Mouse (Mus musculus) liver, embryonic 11.5 days (tissue): ENCODE results near the gene St6galnac3. TPM values are rescaled to one million over a fixed set of nuclear protein-coding genes. Genes with fewer than 3 reads are reported as not detected.

Experiments used
- ATAC-seq: fragments of 200-750 bp; cut with Nextera tagmentation; replicated peaks from 2 replicates; pipeline ENCODE4 v1.8.0; 2017; ENCODE audit warnings: moderate number of reproducible peaks, mild to moderate bottlenecking, moderate TSS enrichment, moderate library complexity; ENCODE audit not compliant: low FRiP score
- DNase-seq: peaks from one replicate; pipeline ENCODE4 v3.0.0-alpha.2; 2017; ENCODE audit warnings: low spot score
- H3K27ac ChIP-seq: fragments of 300-500 bp; sonication (generic); 2 replicates; pipeline ENCODE4 v1.5.1; 2014; ENCODE audit warnings: mild to moderate bottlenecking, low read depth, low read length, control low read depth
- H3K27me3 ChIP-seq: fragments of 300-500 bp; sonication (generic); replicated peaks from 2 replicates; pipeline ENCODE4 v1.6.1; 2014; ENCODE audit warnings: low read length, mixed read lengths; ENCODE audit not compliant: control insufficient read depth, insufficient read depth
- H3K36me3 ChIP-seq: fragments of 300-500 bp; sonication (generic); 2 replicates; pipeline ENCODE4 v1.6.1; 2014; ENCODE audit warnings: mild to moderate bottlenecking, low read length, moderate library complexity, mixed read lengths; ENCODE audit not compliant: control insufficient read depth, insufficient read depth
- H3K4me1 ChIP-seq: fragments of 300-500 bp; sonication (generic); replicated peaks from 2 replicates; pipeline ENCODE4 v1.6.1; 2014; ENCODE audit warnings: low read length, mixed read lengths; ENCODE audit not compliant: control insufficient read depth, insufficient read depth
- H3K4me2 ChIP-seq: fragments of 300-500 bp; sonication (generic); 2 replicates; pipeline ENCODE4 v1.6.1; 2014; ENCODE audit warnings: mild to moderate bottlenecking, control low read depth, moderate library complexity
- H3K4me3 ChIP-seq: fragments of 300-500 bp; sonication (generic); 2 replicates; pipeline ENCODE4 v1.5.1; 2014; ENCODE audit warnings: low read depth, low read length, control low read depth
- H3K9ac ChIP-seq: fragments of 300-500 bp; sonication (generic); 2 replicates; pipeline ENCODE4 v1.6.1; 2014; ENCODE audit warnings: low read depth, low read length, control low read depth
- H3K9me3 ChIP-seq: fragments of 300-500 bp; sonication (generic); 2 replicates; pipeline ENCODE4 v1.6.1; 2016; ENCODE audit warnings: low read length, inconsistent platforms, mixed read lengths; ENCODE audit not compliant: control insufficient read depth
- WGBS: fragments of 180-500 bp; shearing (Covaris S2); extraction: QIAGEN DNeasy Blood & Tissue Kit; methylation state at CpG from one replicate; pipeline ENCODE4 v1.1.7; 2014; 5-methylcytosine and 5-hydroxymethylcytosine counted together
- polyA plus RNA-seq: library from polyadenylated mRNA; unstranded; fragments of >200 nt; fragmentation: Nextera tagmentation; extraction: Ambion mirVana; gene quantifications from 2 replicates; pipeline ENCODE4 v1.2.1, GENCODE M21; 2014

St6galnac3 gene
- polyA plus RNA-seq, 1 experiment from 2014 or later, result 27.2 TPM

DNA sequence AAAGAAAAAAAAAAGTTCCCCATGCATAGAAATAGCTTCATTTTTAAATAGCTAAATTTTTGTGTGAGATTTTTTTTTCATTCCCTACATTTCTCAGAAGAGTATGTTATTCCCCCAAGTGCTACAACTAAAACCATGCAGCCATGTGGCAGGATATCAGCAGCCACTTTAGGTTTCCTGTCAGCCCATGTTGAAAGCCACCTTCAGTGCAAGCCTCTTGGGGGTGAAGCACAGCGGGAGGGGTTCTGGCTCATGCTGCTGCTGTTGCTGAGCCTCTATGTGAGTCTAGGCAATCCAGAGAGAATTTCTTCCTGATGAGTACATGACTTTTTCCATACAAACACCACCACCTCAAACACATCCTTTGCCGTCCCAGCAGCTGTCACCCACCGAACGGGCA lies 483.8 kb downstream of the St6galnac3 start:
- WGBS, result 63% methylated on average over 4 of the region's 4 CpGs
- Histone ChIP-seq H3K36me3 (no peaks in the 10 kb centered on the region), H3K9me3 (no peaks in the 10 kb centered on the region), H3K4me2 (no peak overlapping the region), H3K27me3 (no peaks in the 10 kb centered on the region), H3K27ac (no peak overlapping the region), H3K9ac (no peak overlapping the region), H3K4me1 (peaks cover 21% of the 10 kb centered on the region), H3K4me3 (no peak overlapping the region)
- DNase-seq (no peak), ATAC-seq (no peak)

DNA sequence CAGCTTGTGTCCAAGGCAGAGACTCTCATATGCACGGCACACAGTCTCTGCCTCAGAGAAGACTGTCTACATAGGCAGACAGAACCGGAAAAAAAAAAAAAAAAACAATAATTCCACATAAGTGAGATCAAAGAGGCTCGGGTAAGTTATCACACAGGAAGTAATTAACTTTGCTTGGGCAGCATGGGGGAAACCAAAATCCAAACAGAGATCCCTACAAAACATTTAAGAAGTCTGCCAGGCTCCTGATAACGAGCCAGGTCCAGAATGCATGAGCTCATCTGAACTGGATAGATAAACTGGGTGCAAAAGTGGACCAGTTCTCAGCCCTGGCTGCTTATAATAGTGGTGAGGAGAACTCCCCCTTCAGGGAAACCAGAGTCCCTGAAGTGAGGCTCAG lies 484.6 kb downstream of the St6galnac3 start:
- Histone ChIP-seq H3K9ac (no peak overlapping the region), H3K27me3 (no peaks in the 10 kb centered on the region), H3K27ac (no peak overlapping the region), H3K4me2 (no peak overlapping the region), H3K4me3 (no peak overlapping the region), H3K36me3 (no peaks in the 10 kb centered on the region), H3K9me3 (no peaks in the 10 kb centered on the region), H3K4me1 (peaks cover 21% of the 10 kb centered on the region)
- ATAC-seq (no peak; the same call in 1 of the 2 replicates), DNase-seq (no peak)
- WGBS, result 23% methylated on average over 4 of the region's 4 CpGs

- ATAC-seq (no peak), DNase-seq (no peak)
- WGBS, result 84% methylated on average over 10 of the region's 10 CpGs
- Histone ChIP-seq H3K4me2 (no peak overlapping the region), H3K4me3 (no peak overlapping the region), H3K36me3 (no peaks in the 10 kb centered on the region), H3K27me3 (no peaks in the 10 kb centered on the region), H3K27ac (no peak overlapping the region), H3K9me3 (no peaks in the 10 kb centered on the region), H3K9ac (no peak overlapping the region), H3K4me1 (peaks cover 21% of the 10 kb centered on the region)
Measured at GRCm38 (mm10) chr3:153238381-153238780, 486.6 kb downstream of the St6galnac3 start.

DNA sequence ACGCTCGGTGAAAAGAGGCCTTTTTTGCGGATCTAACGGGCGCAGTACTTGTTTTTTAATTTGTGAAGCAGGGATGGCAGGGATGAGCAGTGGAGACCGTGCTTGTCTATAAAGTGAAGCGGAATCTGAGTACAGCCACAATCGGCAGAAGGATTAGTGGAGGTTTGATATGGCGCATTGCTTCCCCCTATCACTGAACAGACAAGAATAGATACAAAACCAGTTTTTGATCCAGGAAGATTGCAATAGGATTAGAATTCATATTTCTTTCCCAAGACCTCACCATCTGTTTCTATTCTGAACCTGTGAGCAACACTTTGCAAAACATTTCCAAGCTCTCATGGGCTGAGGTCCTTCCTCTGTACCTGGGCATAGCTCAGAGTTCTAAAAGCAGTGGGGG lies 488.7 kb downstream of the St6galnac3 start:
- no peak overlapping the region for H3K9ac ChIP-seq
- ATAC-seq (no peak), DNase-seq (no peak)
- 89% methylated on average over 9 of the region's 9 CpGs for WGBS
- no peak overlapping the region for H3K4me3 ChIP-seq
- no peak overlapping the region for H3K27ac ChIP-seq
- no peak overlapping the region for H3K4me2 ChIP-seq
- no peaks in the 10 kb centered on the region for H3K27me3 ChIP-seq
- H3K9me3 ChIP-seq, result no peaks in the 10 kb centered on the region
- no peaks in the 10 kb centered on the region for H3K36me3 ChIP-seq
- H3K4me1 ChIP-seq, result peaks cover 11% of the 10 kb centered on the region

GRCm38 (mm10) chr3:153222611-153223402 lies 502.2 kb downstream of the St6galnac3 start:
- peak; percentile 60 for ATAC-seq
- no peak overlapping the region for H3K27ac ChIP-seq
- WGBS, result 77% methylated on average over 10 of the region's 10 CpGs

DNA sequence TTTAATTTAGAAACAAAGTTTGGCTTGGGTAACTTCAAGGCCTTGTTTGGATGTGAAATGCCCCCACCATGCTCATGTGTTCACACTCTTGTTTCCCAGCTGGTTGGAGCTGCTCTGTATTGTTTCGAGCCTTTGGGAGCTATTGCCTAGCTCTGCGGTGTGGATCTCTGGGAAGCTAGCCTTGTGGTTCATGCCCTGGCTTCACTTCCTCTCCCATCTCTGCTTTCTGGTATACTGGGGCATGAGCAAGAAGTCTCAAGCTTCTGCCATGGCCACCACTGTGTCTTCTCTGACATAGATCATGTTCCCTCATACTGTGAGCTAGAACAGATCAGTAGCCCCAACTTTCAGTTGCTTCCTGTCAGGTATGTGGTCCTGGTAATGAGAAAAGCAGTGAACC lies 505.6 kb downstream of the St6galnac3 start:
- H3K27me3 ChIP-seq, result no peaks in the 10 kb centered on the region
- H3K4me3 ChIP-seq, result no peak overlapping the region
- H3K27ac ChIP-seq, result no peak overlapping the region
- 82% methylated on average over 2 of the region's 2 CpGs for WGBS
- no peak for DNase-seq
- H3K36me3 ChIP-seq, result no peaks in the 10 kb centered on the region
- no peaks in the 10 kb centered on the region for H3K9me3 ChIP-seq
- ATAC-seq, result no peak
- no peak overlapping the region for H3K9ac ChIP-seq
- H3K4me1 ChIP-seq, result no peaks in the 10 kb centered on the region
- no peak overlapping the region for H3K4me2 ChIP-seq

More at GRCm38 (mm10) chr3:153222611-153223402, 502.2 kb downstream of the St6galnac3 start:
- Histone ChIP-seq H3K4me3 (no peak overlapping the region), H3K4me2 (no peak overlapping the region; the same call in 1 of the 2 replicates), H3K9me3 (no peaks in the 10 kb centered on the region), H3K4me1 (no peaks in the 10 kb centered on the region), H3K36me3 (no peaks in the 10 kb centered on the region), H3K9ac (no peak overlapping the region), H3K27me3 (no peaks in the 10 kb centered on the region)
- DNase-seq, result no peak

DNA sequence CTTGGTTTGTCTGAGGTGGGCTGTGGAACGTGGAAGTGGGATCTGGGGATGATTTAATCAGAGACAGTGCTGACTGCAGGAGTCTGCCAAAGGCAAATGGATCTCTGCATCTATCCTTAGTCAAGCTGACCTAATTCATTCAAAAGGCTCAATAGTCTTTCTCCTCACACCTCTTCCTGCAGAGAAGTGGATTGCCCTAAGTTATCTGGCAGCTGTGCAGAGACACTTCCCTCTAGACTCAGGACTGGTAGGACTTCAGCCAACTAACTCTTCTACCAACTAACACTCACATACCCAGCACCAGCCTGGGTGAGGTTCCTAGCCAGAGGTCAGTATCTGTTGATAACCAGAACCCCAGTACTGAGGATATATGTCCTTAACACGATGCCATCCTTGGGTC lies 516.8 kb downstream of the St6galnac3 start:
- no peaks in the 10 kb centered on the region for H3K27me3 ChIP-seq
- WGBS, result 67% methylated on average over 2 of the region's 2 CpGs
- no peaks in the 10 kb centered on the region for H3K36me3 ChIP-seq
- ATAC-seq (no peak), DNase-seq (no peak)
- no peak overlapping the region for H3K4me2 ChIP-seq
- H3K4me1 ChIP-seq, result no peaks in the 10 kb centered on the region
- no peak overlapping the region for H3K27ac ChIP-seq
- no peaks in the 10 kb centered on the region for H3K9me3 ChIP-seq
- H3K4me3 ChIP-seq, result no peak overlapping the region
- H3K9ac ChIP-seq, result no peak overlapping the region

GRCm38 (mm10) chr3:153204046-153204445 lies 520.9 kb downstream of the St6galnac3 start:
- Histone ChIP-seq H3K4me2 (no peak overlapping the region), H3K27ac (no peak overlapping the region), H3K36me3 (no peaks in the 10 kb centered on the region), H3K27me3 (no peaks in the 10 kb centered on the region), H3K4me3 (no peak overlapping the region), H3K4me1 (no peaks in the 10 kb centered on the region), H3K9ac (no peak overlapping the region), H3K9me3 (no peaks in the 10 kb centered on the region)
- ATAC-seq (no peak), DNase-seq (no peak)
- 93% methylated on average over 5 of the region's 5 CpGs for WGBS

DNA sequence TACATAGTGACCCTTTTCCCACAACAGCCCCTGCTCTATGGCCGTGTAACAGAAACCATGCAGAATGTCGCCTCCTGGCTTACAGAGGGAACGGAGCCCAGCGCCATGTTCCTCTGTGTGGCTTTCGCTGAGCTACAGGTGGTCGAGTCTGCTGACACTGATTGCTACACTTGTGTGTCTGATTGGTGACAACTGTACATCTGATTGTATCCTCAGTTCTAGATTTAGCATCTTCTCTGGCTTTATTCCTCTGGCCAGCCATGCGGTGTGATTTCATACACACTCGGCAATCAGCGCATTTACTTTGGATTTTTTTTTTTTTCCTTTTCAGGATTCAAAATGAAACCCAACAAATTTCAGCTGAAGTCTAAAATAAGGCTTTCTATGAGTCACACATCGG lies 523.1 kb downstream of the St6galnac3 start:
- H3K27me3 ChIP-seq, result no peaks in the 10 kb centered on the region
- ATAC-seq, result no peak

More for the DNA sequence above, 523.1 kb downstream of the St6galnac3 start:
- H3K9ac ChIP-seq, result no peak overlapping the region
- WGBS, result 88% methylated on average over 10 of the region's 10 CpGs
- DNase-seq, result no peak
- H3K9me3 ChIP-seq, result no peaks in the 10 kb centered on the region
- no peak overlapping the region for H3K4me3 ChIP-seq
- H3K4me1 ChIP-seq, result no peaks in the 10 kb centered on the region
- H3K27ac ChIP-seq, result no peak overlapping the region
- H3K4me2 ChIP-seq, result no peak overlapping the region
- no peaks in the 10 kb centered on the region for H3K36me3 ChIP-seq
